Mouse (Mus musculus) Patski (cell line): ENCODE measurements around the gene Gfi1. TPM values are rescaled to one million over a fixed set of nuclear protein-coding genes. Genes with fewer than 3 reads are reported as not detected.

Experiments
- ATAC-seq: fragments of 100-300 bp; one replicate; pipeline ENCODE4 v1.8.0; 2021
- CTCF ChIA-PET: fragments of 350-600 bp; sonication (Branson Sonifier 250); formaldehyde crosslinking; loops from one replicate; lab custom pipeline; 2022; ENCODE audit warnings: inconsistent platforms; lab: Charles Lee
- POLR2A ChIA-PET: fragments of 350-600 bp; sonication (Branson Sonifier 250); formaldehyde crosslinking; loops from one replicate; lab custom pipeline; 2022; ENCODE audit warnings: antibody characterized with exemption, inconsistent platforms; lab: Charles Lee
- DNase-seq: peaks from one replicate; pipeline ENCODE4 v3.0.0-alpha.2; 2011; ENCODE audit warnings: low read depth, low spot score
- H3K27me3 ChIP-seq: fragments of 371-371 bp; one replicate; pipeline ENCODE4 v1.5.1; 2021
- CTCF ChIP-seq: fragments of 100-300 bp; IDR thresholded peaks from one replicate; pipeline ENCODE4 v1.5.1; 2021
- in situ Hi-C: fragments of 300-500 bp; cut with MboI; formaldehyde crosslinking; loops from 3 replicates; pipeline ENCODE4 v1.11.1; 2018; ENCODE audit warnings: low pct_unique_long_range_greater_than_20kb, mixed read lengths
- polyA plus RNA-seq: library from polyadenylated mRNA; unstranded; gene quantifications from one replicate; pipeline ENCODE4 v1.2.3, GENCODE M21; 2021

Gfi1 gene
- polyA plus RNA-seq, 1 experiment from 2014 or later, result 0.03 TPM

GRCm38 (mm10) chr5:107723541-107724511 lies 2.0 kb downstream of the Gfi1 start:
- H3K27me3 ChIP-seq, result peaks cover 93% of the 10 kb centered on the region

GRCm38 (mm10) chr5:107722661-107723532 lies 2.9 kb downstream of the Gfi1 start:
- ATAC-seq, result no peak
- no peak for TF ChIP-seq CTCF
- H3K27me3 ChIP-seq, result peaks cover 94% of the 10 kb centered on the region
- in situ Hi-C loops, result no loop called here
- CTCF ChIA-PET, result no interaction called here
- no peak for DNase-seq
- POLR2A ChIA-PET, result no interaction called here

More at GRCm38 (mm10) chr5:107723541-107724511, 2.0 kb downstream of the Gfi1 start:
- DNase-seq (no peak), ATAC-seq (no peak)
- TF ChIP-seq CTCF, result no peak
- CTCF ChIA-PET, result no interaction called here
- POLR2A ChIA-PET, result no interaction called here
- in situ Hi-C loops, result no loop called here

- CTCF ChIA-PET, result no interaction called here
- ATAC-seq (no peak), DNase-seq (no peak)
- in situ Hi-C loops, result no loop called here
- POLR2A ChIA-PET, result no interaction called here
- TF ChIP-seq CTCF, result no peak
- H3K27me3 ChIP-seq, result peaks cover 82% of the 10 kb centered on the region
These were observed 4.2 kb downstream of the Gfi1 start for GRCm38 (mm10) chr5:107721638-107722011.

- POLR2A ChIA-PET, result no interaction called here
- no peak for ATAC-seq
- TF ChIP-seq CTCF, result no peak
- CTCF ChIA-PET, result interaction anchor here (0.8 to 2.6 kb wide), 2 partner anchors 8 to 11 kb away, joined by 3 to 11 read pairs; no protein-coding TSS in a partner anchor
- in situ Hi-C loops, result no loop called here
- peaks cover 78% of the 10 kb centered on the region for H3K27me3 ChIP-seq
- DNase-seq, result no peak
These were observed 4.7 kb downstream of the Gfi1 start for GRCm38 (mm10) chr5:107720991-107721637.

- peaks cover 72% of the 10 kb centered on the region for H3K27me3 ChIP-seq
- POLR2A ChIA-PET, result no interaction called here
- no peak for ATAC-seq
- no peak for DNase-seq
- CTCF ChIA-PET, result interaction anchor here (0.8 to 2.6 kb wide), 2 partner anchors 9 to 10 kb away, joined by 3 to 11 read pairs; no protein-coding TSS in a partner anchor
- in situ Hi-C loops, result no loop called here
- TF ChIP-seq CTCF, result no peak
These were observed 5.3 kb downstream of the Gfi1 start for GRCm38 (mm10) chr5:107720511-107720910.

- DNase-seq (no peak), ATAC-seq (no peak)
- ChIA-PET POLR2A (no interaction called here), CTCF (interaction anchor here (1.2 to 2.6 kb wide), 2 partner anchors 9 to 22 kb away, joined by 3 to 11 read pairs; no protein-coding TSS in a partner anchor)
- in situ Hi-C loops, result no loop called here
- no peak for TF ChIP-seq CTCF
- peaks cover 70% of the 10 kb centered on the region for H3K27me3 ChIP-seq
These were observed 6.0 kb downstream of the Gfi1 start for GRCm38 (mm10) chr5:107719786-107720185.

GRCm38 (mm10) chr5:107719209-107719608 lies 6.6 kb downstream of the Gfi1 start:
- in situ Hi-C loops, result no loop called here
- H3K27me3 ChIP-seq, result peaks cover 65% of the 10 kb centered on the region
- CTCF ChIA-PET, result interaction anchor here (1.2 to 2.6 kb wide), 2 partner anchors 9 to 21 kb away, joined by 3 to 11 read pairs; no protein-coding TSS in a partner anchor
- TF ChIP-seq CTCF, result no peak
- ATAC-seq (no peak), DNase-seq (no peak)
- POLR2A ChIA-PET, result no interaction called here

- DNase-seq (no peak), ATAC-seq (no peak)
- TF ChIP-seq CTCF, result no peak
- ChIA-PET CTCF (no interaction called here), POLR2A (no interaction called here)
- peaks cover 65% of the 10 kb centered on the region for H3K27me3 ChIP-seq
- in situ Hi-C loops, result no loop called here
These were observed 7.9 kb downstream of the Gfi1 start for GRCm38 (mm10) chr5:107717871-107718361.

- ATAC-seq, result no peak
- DNase-seq, result no peak
- CTCF ChIA-PET, result interaction anchor here (4.5 kb wide), 1 partner anchor 8 kb away, joined by 11 read pairs; no protein-coding TSS in a partner anchor
- in situ Hi-C loops, result no loop called here
- POLR2A ChIA-PET, result no interaction called here
- TF ChIP-seq CTCF, result no peak
- H3K27me3 ChIP-seq, result peaks cover 59% of the 10 kb centered on the region
These were observed 14.1 kb downstream of the Gfi1 start for GRCm38 (mm10) chr5:107711689-107712088.
